Mouse (Mus musculus): Measurements from ENCODE around the gene Zdhhc21. TPM values are rescaled to one million over a fixed set of nuclear protein-coding genes. Genes with fewer than 3 reads are reported as not detected.

The Zdhhc21 gene
- polyA plus RNA-seq, 1 experiment from 2014 or later, result 16.7 TPM

Other genes with a start within 250 kb of the Zdhhc21 start
- 56.1 and 58.4 TPM in 2 replicates for gene Nfib, start 154.2 kb downstream of the Zdhhc21 start, polyA plus RNA-seq (2015; fragmentation: Nextera tagmentation; extraction: Ambion mirVana)
- 0.08 TPM in 1 of 2 replicates, not detected in the other for gene Cer1, start 25.2 kb upstream of the Zdhhc21 start, polyA plus RNA-seq (2015; fragmentation: Nextera tagmentation; extraction: Ambion mirVana)
- 2.1 and 2.8 TPM in 2 replicates for gene Frem1, start 192.4 kb upstream of the Zdhhc21 start, polyA plus RNA-seq (2015; fragmentation: Nextera tagmentation; extraction: Ambion mirVana)